Mouse (Mus musculus) embryonic facial prominence, embryonic 13.5 days (tissue): Measurements from ENCODE around the gene H2al1o. TPM values are rescaled to one million over a fixed set of nuclear protein-coding genes. Genes with fewer than 3 reads are reported as not detected.
"Not testable (repeated sequence)": the region's sequence is repeated elsewhere in the genome, so short reads cannot be mapped to it uniquely, and the experiment has no call there.

Experiments used
- ATAC-seq: fragments of 200-750 bp; cut with Nextera tagmentation; 2 replicates; pipeline ENCODE4 v1.8.0; 2017; ENCODE audit warnings: low read depth; ENCODE audit not compliant: insufficient number of reproducible peaks, insufficient read depth, low FRiP score, low TSS enrichment
- H3K27ac ChIP-seq: fragments of 300-500 bp; sonication (generic); 2 replicates; pipeline ENCODE4 v1.5.1; 2015; ENCODE audit warnings: moderate library complexity, mild to moderate bottlenecking, inconsistent platforms
- H3K27me3 ChIP-seq: fragments of 300-500 bp; sonication (generic); 2 replicates; pipeline ENCODE4 v1.6.1; 2015; ENCODE audit warnings: mild to moderate bottlenecking, inconsistent platforms
- H3K36me3 ChIP-seq: fragments of 300-500 bp; sonication (generic); 2 replicates; pipeline ENCODE4 v1.6.1; 2015; ENCODE audit warnings: mild to moderate bottlenecking, inconsistent platforms
- H3K4me1 ChIP-seq: fragments of 300-500 bp; sonication (generic); 2 replicates; pipeline ENCODE4 v1.6.1; 2015; ENCODE audit warnings: inconsistent platforms
- H3K4me2 ChIP-seq: fragments of 300-500 bp; sonication (generic); 2 replicates; pipeline ENCODE4 v1.6.1; 2015; ENCODE audit warnings: moderate library complexity, mild to moderate bottlenecking, inconsistent platforms
- H3K4me3 ChIP-seq: fragments of 300-500 bp; sonication (generic); 2 replicates; pipeline ENCODE4 v1.5.1; 2015; ENCODE audit warnings: mild to moderate bottlenecking, inconsistent platforms
- H3K9ac ChIP-seq: fragments of 300-500 bp; sonication (generic); 2 replicates; pipeline ENCODE4 v1.6.1; 2015; ENCODE audit warnings: mild to moderate bottlenecking, inconsistent platforms
- H3K9me3 ChIP-seq: fragments of 300-500 bp; sonication (generic); 2 replicates; pipeline ENCODE4 v1.6.1; 2016; ENCODE audit warnings: inconsistent platforms
- WGBS: fragments of 180-500 bp; shearing (Covaris S2); methylation state at CpG from one replicate; pipeline ENCODE4 v1.1.7; 2015; ENCODE audit warnings: mixed read lengths; 5-methylcytosine and 5-hydroxymethylcytosine counted together
- polyA plus RNA-seq: library from polyadenylated mRNA; unstranded; fragments of >200 nt; fragmentation: Nextera tagmentation; extraction: Ambion mirVana; gene quantifications from 2 replicates; pipeline ENCODE4 v1.2.1, GENCODE M21; 2015

Gene H2al1o
- not detected in 2 replicates for polyA plus RNA-seq

DNA sequence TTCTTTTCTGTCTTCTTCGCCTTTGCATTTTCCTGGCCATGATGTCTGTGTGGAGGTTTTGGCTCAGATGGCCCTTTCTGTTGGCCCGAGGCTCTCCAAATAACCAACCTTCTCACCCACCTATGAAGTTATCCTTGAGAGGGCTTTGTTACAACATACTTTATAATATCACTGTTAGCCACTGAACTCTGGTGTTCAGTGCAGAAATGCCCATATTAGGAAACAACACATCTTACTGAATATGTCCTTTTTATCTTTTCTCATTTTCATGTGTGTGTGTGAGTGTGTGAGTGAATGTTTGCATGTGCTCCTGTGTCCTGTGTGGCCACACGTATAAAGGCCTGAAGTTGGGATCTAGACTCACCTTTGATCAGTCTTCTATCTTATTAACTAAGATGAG lies at the start of gene H2al1o:
TSS of gene H2al1o (minus strand) at position 101 of the 400 bp plus-strand sequence.
- WGBS = 80% methylated on average over 3 of the region's 3 CpGs
- H3K4me1 ChIP-seq, H3K27ac ChIP-seq, H3K4me3 ChIP-seq, H3K27me3 ChIP-seq, H3K4me2 ChIP-seq, H3K36me3 ChIP-seq, ATAC-seq, H3K9ac ChIP-seq, H3K9me3 ChIP-seq: not testable (repeated sequence)

- not testable (repeated sequence) for H3K9ac ChIP-seq, H3K27me3 ChIP-seq, ATAC-seq, H3K4me3 ChIP-seq, H3K4me1 ChIP-seq, H3K9me3 ChIP-seq, H3K36me3 ChIP-seq, H3K4me2 ChIP-seq, H3K27ac ChIP-seq
- WGBS = 93% methylated on average over 7 of the region's 7 CpGs
Measured at GRCm38 (mm10) chrX:9598036-9598435, 25.8 kb upstream of the H2al1o start.

DNA sequence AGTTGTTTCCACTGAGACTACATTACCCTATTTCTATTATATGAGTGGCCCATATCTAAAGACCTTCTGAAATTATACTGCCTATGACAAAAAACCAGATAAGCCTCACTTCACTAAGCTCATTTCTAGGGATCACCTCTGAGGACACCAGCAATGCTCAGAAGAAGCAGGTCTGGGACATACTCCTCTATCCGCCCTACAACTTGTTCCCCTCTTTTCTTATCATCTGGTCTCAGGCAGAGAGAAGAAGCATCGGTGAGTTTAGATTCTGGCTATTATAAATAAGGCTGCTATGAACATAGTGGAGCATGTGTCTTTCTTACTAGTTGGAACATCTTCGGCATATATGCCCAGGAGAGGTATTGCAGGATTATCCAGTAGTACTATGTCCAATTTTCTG lies 35.3 kb downstream of the H2al1o start:
- no peak for ATAC-seq
- H3K9ac ChIP-seq = no peak overlapping the region
- no peak overlapping the region for H3K27ac ChIP-seq
- 93% methylated on average over 3 of the region's 3 CpGs for WGBS
- H3K4me2 ChIP-seq = no peak overlapping the region
- H3K4me1 ChIP-seq = no peaks in the 10 kb centered on the region
- no peak overlapping the region for H3K4me3 ChIP-seq
- no peaks in the 10 kb centered on the region for H3K9me3 ChIP-seq
- no peaks in the 10 kb centered on the region for H3K27me3 ChIP-seq
- no peaks in the 10 kb centered on the region for H3K36me3 ChIP-seq

Other genes starting within 250 kb of the H2al1o start
- not detected in 2 replicates for gene H2al1k, start 221.8 kb downstream of the H2al1o start, polyA plus RNA-seq
- gene Cybb, start 84.6 kb downstream of the H2al1o start, polyA plus RNA-seq = 0.81 and 2.3 TPM in 2 replicates
- 33.0 and 37.0 TPM in 2 replicates for gene Dynlt3, start 90.6 kb upstream of the H2al1o start, polyA plus RNA-seq